Mouse (Mus musculus) kidney, embryonic 14.5 days (tissue): ENCODE results near the gene Ets1. TPM values are rescaled to one million over a fixed set of nuclear protein-coding genes. Genes with fewer than 3 reads are reported as not detected.

Experiments used
- ATAC-seq: fragments of 200-750 bp; cut with Nextera tagmentation; 2 replicates; pipeline ENCODE4 v1.8.0; 2017; ENCODE audit warnings: moderate number of reproducible peaks, mild to moderate bottlenecking, moderate TSS enrichment, moderate library complexity; ENCODE audit not compliant: low FRiP score, low TSS enrichment
- H3K27ac ChIP-seq: fragments of 300-500 bp; sonication (generic); 2 replicates; pipeline ENCODE4 v1.5.1; 2014; ENCODE audit warnings: low read depth, mild to moderate bottlenecking, low read length, moderate library complexity, mixed read lengths
- H3K27me3 ChIP-seq: fragments of 300-500 bp; sonication (generic); 2 replicates; pipeline ENCODE4 v1.6.1; 2014; ENCODE audit warnings: mild to moderate bottlenecking, low read length; ENCODE audit not compliant: control insufficient read depth, insufficient read depth
- H3K36me3 ChIP-seq: fragments of 300-500 bp; sonication (generic); 2 replicates; pipeline ENCODE4 v1.6.1; 2014; ENCODE audit warnings: low read length, mixed read lengths; ENCODE audit not compliant: control insufficient read depth, insufficient read depth
- H3K4me1 ChIP-seq: fragments of 300-500 bp; sonication (generic); 2 replicates; pipeline ENCODE4 v1.6.1; 2014; ENCODE audit warnings: low read length, mixed read lengths; ENCODE audit not compliant: control insufficient read depth, insufficient read depth
- H3K4me2 ChIP-seq: fragments of 300-500 bp; sonication (generic); replicated peaks from 2 replicates; pipeline ENCODE4 v1.6.1; 2014; ENCODE audit warnings: low read depth, mild to moderate bottlenecking, low read length
- H3K4me3 ChIP-seq: fragments of 300-500 bp; sonication (generic); 2 replicates; pipeline ENCODE4 v1.5.1; 2014; ENCODE audit warnings: mild to moderate bottlenecking, low read length
- H3K9ac ChIP-seq: fragments of 300-500 bp; sonication (generic); 2 replicates; pipeline ENCODE4 v1.6.1; 2014; ENCODE audit warnings: low read depth, mild to moderate bottlenecking, low read length, moderate library complexity
- H3K9me3 ChIP-seq: fragments of 300-500 bp; sonication (generic); 2 replicates; pipeline ENCODE4 v1.6.1; 2016; ENCODE audit warnings: low read length; ENCODE audit not compliant: control insufficient read depth
- WGBS: fragments of 180-500 bp; shearing (Covaris S2); extraction: QIAGEN DNeasy Blood & Tissue Kit; methylation state at CpG from one replicate; pipeline ENCODE4 v1.1.7; 2014; 5-methylcytosine and 5-hydroxymethylcytosine counted together
- polyA plus RNA-seq: library from polyadenylated mRNA; unstranded; fragments of >200 nt; fragmentation: Nextera tagmentation; extraction: Ambion mirVana; gene quantifications from 2 replicates; pipeline ENCODE4 v1.2.1, GENCODE M21; 2014

The Ets1 gene
- polyA plus RNA-seq, 1 experiment from 2014 or later: 58.0 TPM

- WGBS: 19% methylated on average over 1 of the region's 1 CpGs
These were observed 6.5 kb upstream of the Ets1 start for GRCm38 (mm10) chr9:32629385-32629981.

GRCm38 (mm10) chr9:32631341-32631740 is 4.7 kb upstream of the Ets1 start:
- Histone ChIP-seq H3K4me3 (no peak overlapping the region), H3K9ac (no peak overlapping the region), H3K9me3 (no peaks in the 10 kb centered on the region), H3K27me3 (no peaks in the 10 kb centered on the region), H3K4me2 (no peak overlapping the region), H3K36me3 (no peaks in the 10 kb centered on the region), H3K27ac (no peak overlapping the region), H3K4me1 (no peaks in the 10 kb centered on the region)
- ATAC-seq: no peak

More at GRCm38 (mm10) chr9:32629385-32629981, 6.5 kb upstream of the Ets1 start:
- Histone ChIP-seq H3K4me3 (no peak overlapping the region), H3K4me2 (no peak overlapping the region), H3K27ac (no peak overlapping the region), H3K36me3 (no peaks in the 10 kb centered on the region), H3K9ac (no peak overlapping the region), H3K27me3 (no peaks in the 10 kb centered on the region), H3K9me3 (no peaks in the 10 kb centered on the region), H3K4me1 (no peaks in the 10 kb centered on the region)
- no peak for ATAC-seq

- H3K4me2 ChIP-seq: no peak overlapping the region
- no peaks in the 10 kb centered on the region for H3K36me3 ChIP-seq
- no peak for ATAC-seq
- H3K27me3 ChIP-seq: 0 out of 2 replicates have a peak, but pooled peaks cover under 1% of the 10 kb centered on the region
- no peak overlapping the region for H3K9ac ChIP-seq
- 76% methylated on average over 7 of the region's 7 CpGs for WGBS
- H3K4me1 ChIP-seq: peaks cover 4% of the 10 kb centered on the region; the same call in 1 of the 2 replicates
- no peaks in the 10 kb centered on the region for H3K9me3 ChIP-seq
- H3K27ac ChIP-seq: no peak overlapping the region
- no peak overlapping the region for H3K4me3 ChIP-seq
These were observed 3.8 kb upstream of the Ets1 start for GRCm38 (mm10) chr9:32632237-32632636.

GRCm38 (mm10) chr9:32644981-32645380 is 9.0 kb downstream of the Ets1 start:
- Histone ChIP-seq H3K9ac (no peak overlapping the region), H3K4me3 (no peak overlapping the region), H3K9me3 (no peaks in the 10 kb centered on the region), H3K4me2 (no peak overlapping the region), H3K4me1 (peaks cover 13% of the 10 kb centered on the region; the same call in 1 of the 2 replicates), H3K27ac (no peak overlapping the region), H3K27me3 (no peaks in the 10 kb centered on the region), H3K36me3 (no peaks in the 10 kb centered on the region)
- WGBS: 66% methylated on average over 3 of the region's 3 CpGs
- no peak for ATAC-seq

GRCm38 (mm10) chr9:32645475-32645874 is 9.5 kb downstream of the Ets1 start:
- peak overlapping the region; percentile 23 for H3K4me2 ChIP-seq
- peak overlapping the region; percentile 23; the same call in 1 of the 2 replicates for H3K9ac ChIP-seq
- H3K27ac ChIP-seq: peak overlapping the region; percentile 37; the same call in 1 of the 2 replicates

GRCm38 (mm10) chr9:32646539-32647258 is 10.7 kb downstream of the Ets1 start:
- 22% methylated on average over 11 of the region's 11 CpGs for WGBS
- no peaks in the 10 kb centered on the region for H3K36me3 ChIP-seq
- H3K4me1 ChIP-seq: peaks cover 13% of the 10 kb centered on the region; the same call in 1 of the 2 replicates
- no peaks in the 10 kb centered on the region for H3K9me3 ChIP-seq
- H3K9ac ChIP-seq: no peak overlapping the region
- H3K4me2 ChIP-seq: peak overlapping the region; percentile 23
- H3K27me3 ChIP-seq: no peaks in the 10 kb centered on the region
- H3K27ac ChIP-seq: peak overlapping the region; percentile 84; the same call in 1 of the 2 replicates
- peak; percentile 89 for ATAC-seq
- no peak overlapping the region; the same call in 1 of the 2 replicates for H3K4me3 ChIP-seq

More at GRCm38 (mm10) chr9:32645475-32645874, 9.5 kb downstream of the Ets1 start:
- H3K9me3 ChIP-seq: no peaks in the 10 kb centered on the region
- H3K36me3 ChIP-seq: no peaks in the 10 kb centered on the region
- no peaks in the 10 kb centered on the region for H3K27me3 ChIP-seq
- peaks cover 13% of the 10 kb centered on the region; the same call in 1 of the 2 replicates for H3K4me1 ChIP-seq
- H3K4me3 ChIP-seq: no peak overlapping the region; the same call in 1 of the 2 replicates
- ATAC-seq: no peak
- WGBS: 26% methylated on average over 9 of the region's 9 CpGs

- no peak for ATAC-seq
- no peaks in the 10 kb centered on the region for H3K9me3 ChIP-seq
These were observed 11.7 kb downstream of the Ets1 start for GRCm38 (mm10) chr9:32647506-32648250.

GRCm38 (mm10) chr9:32648286-32648685 is 12.3 kb downstream of the Ets1 start:
- no peak for ATAC-seq
- Histone ChIP-seq H3K9ac (no peak overlapping the region), H3K9me3 (no peaks in the 10 kb centered on the region), H3K4me1 (peaks cover 13% of the 10 kb centered on the region; the same call in 1 of the 2 replicates), H3K27me3 (no peaks in the 10 kb centered on the region), H3K36me3 (no peaks in the 10 kb centered on the region), H3K4me3 (no peak overlapping the region), H3K27ac (no peak overlapping the region; the same call in 1 of the 2 replicates), H3K4me2 (no peak overlapping the region)
- 47% methylated on average over 5 of the region's 5 CpGs for WGBS

More at GRCm38 (mm10) chr9:32647506-32648250, 11.7 kb downstream of the Ets1 start:
- Histone ChIP-seq H3K27me3 (no peaks in the 10 kb centered on the region), H3K9ac (no peak overlapping the region), H3K27ac (peak overlapping the region; percentile 76; the same call in 1 of the 2 replicates), H3K4me1 (peaks cover 13% of the 10 kb centered on the region; the same call in 1 of the 2 replicates), H3K4me2 (no peak overlapping the region), H3K36me3 (no peaks in the 10 kb centered on the region), H3K4me3 (no peak overlapping the region)
- 80% methylated on average over 7 of the region's 7 CpGs for WGBS
